Mouse (Mus musculus) liver, embryonic 13.5 days (tissue): Measurements from ENCODE around the gene Lemd2. TPM values are rescaled to one million over a fixed set of nuclear protein-coding genes. Genes with fewer than 3 reads are reported as not detected.
"Not testable (repeated sequence)": the region's sequence is repeated elsewhere in the genome, so short reads cannot be mapped to it uniquely, and the experiment has no call there.

Source experiments
- ATAC-seq: fragments of 200-750 bp; cut with Nextera tagmentation; 2 replicates; pipeline ENCODE4 v1.8.0; 2017; ENCODE audit warnings: low read depth, mild to moderate bottlenecking, moderate number of reproducible peaks, moderate library complexity
- DNase-seq: peaks from one replicate; pipeline ENCODE4 v3.0.0; 2022
- H3K27ac ChIP-seq: fragments of 300-500 bp; sonication (generic); 2 replicates; pipeline ENCODE4 v1.5.1; 2015; ENCODE audit warnings: moderate library complexity, mild to moderate bottlenecking, inconsistent platforms
- H3K27me3 ChIP-seq: fragments of 300-500 bp; sonication (generic); 2 replicates; pipeline ENCODE4 v1.6.1; 2015; ENCODE audit warnings: mild to moderate bottlenecking, inconsistent platforms
- H3K36me3 ChIP-seq: fragments of 300-500 bp; sonication (generic); 2 replicates; pipeline ENCODE4 v1.6.1; 2015; ENCODE audit warnings: mild to moderate bottlenecking, inconsistent platforms
- H3K4me1 ChIP-seq: fragments of 300-500 bp; sonication (generic); replicated peaks from 2 replicates; pipeline ENCODE4 v1.6.1; 2015; ENCODE audit warnings: inconsistent platforms
- H3K4me2 ChIP-seq: fragments of 300-500 bp; sonication (generic); 2 replicates; pipeline ENCODE4 v1.6.1; 2015; ENCODE audit warnings: inconsistent platforms, mild to moderate bottlenecking, moderate library complexity
- H3K4me3 ChIP-seq: fragments of 300-500 bp; sonication (generic); replicated peaks from 2 replicates; pipeline ENCODE4 v1.5.1; 2015; ENCODE audit warnings: mild to moderate bottlenecking, inconsistent platforms
- H3K9ac ChIP-seq: fragments of 300-500 bp; sonication (generic); 2 replicates; pipeline ENCODE4 v1.6.1; 2015; ENCODE audit warnings: mild to moderate bottlenecking, inconsistent platforms
- H3K9me3 ChIP-seq: fragments of 300-500 bp; sonication (generic); replicated peaks from 2 replicates; pipeline ENCODE4 v1.6.1; 2016; ENCODE audit warnings: inconsistent platforms
- WGBS: fragments of 180-500 bp; shearing (Covaris S2); methylation state at CpG from one replicate; pipeline ENCODE4 v1.1.7; 2015; ENCODE audit not compliant: insufficient replicate concordance; 5-methylcytosine and 5-hydroxymethylcytosine counted together
- polyA plus RNA-seq: library from polyadenylated mRNA; unstranded; fragments of >200 nt; fragmentation: Nextera tagmentation; extraction: Ambion mirVana; gene quantifications from 2 replicates; pipeline ENCODE4 v1.2.1, GENCODE M21; 2015

The Lemd2 gene
- polyA plus RNA-seq, 1 experiment from 2014 or later: 4.6 TPM

GRCm38 (mm10) chr17:27238637-27239036 is 34.4 kb upstream of the Lemd2 start:
- WGBS: 47% methylated on average over 8 of the region's 8 CpGs
- Histone ChIP-seq H3K9me3 (no peaks in the 10 kb centered on the region), H3K4me3 (no peak overlapping the region), H3K36me3 (no peaks in the 10 kb centered on the region), H3K27me3 (no peaks in the 10 kb centered on the region), H3K4me2 (no peak overlapping the region), H3K4me1 (no peaks in the 10 kb centered on the region), H3K27ac (no peak overlapping the region), H3K9ac (no peak overlapping the region)
- ATAC-seq (no peak), DNase-seq (no peak)

- Histone ChIP-seq H3K4me1 (no peaks in the 10 kb centered on the region), H3K9ac (no peak overlapping the region), H3K36me3 (no peaks in the 10 kb centered on the region), H3K4me2 (no peak overlapping the region), H3K27me3 (no peaks in the 10 kb centered on the region), H3K4me3 (no peak overlapping the region), H3K27ac (no peak overlapping the region), H3K9me3 (no peaks in the 10 kb centered on the region)
- ATAC-seq: no peak
- 57% methylated on average over 8 of the region's 8 CpGs for WGBS
- DNase-seq: no peak
Observed at GRCm38 (mm10) chr17:27237731-27238130, 33.5 kb upstream of the Lemd2 start.

- no peaks in the 10 kb centered on the region for H3K36me3 ChIP-seq
- DNase-seq (no peak), ATAC-seq (no peak)
- H3K27me3 ChIP-seq: no peaks in the 10 kb centered on the region
- H3K9me3 ChIP-seq: no peaks in the 10 kb centered on the region
- no peaks in the 10 kb centered on the region for H3K4me1 ChIP-seq
- H3K4me2 ChIP-seq: no peak overlapping the region
- 55% methylated on average over 7 of the region's 7 CpGs for WGBS
- no peak overlapping the region for H3K9ac ChIP-seq
- no peak overlapping the region for H3K4me3 ChIP-seq
- no peak overlapping the region for H3K27ac ChIP-seq
Observed at GRCm38 (mm10) chr17:27233298-27233697, 29.0 kb upstream of the Lemd2 start.

GRCm38 (mm10) chr17:27232176-27232575 is 27.9 kb upstream of the Lemd2 start:
- Histone ChIP-seq H3K27me3 (no peaks in the 10 kb centered on the region), H3K4me2 (no peak overlapping the region), H3K36me3 (no peaks in the 10 kb centered on the region), H3K4me1 (no peaks in the 10 kb centered on the region), H3K9me3 (no peaks in the 10 kb centered on the region), H3K27ac (no peak overlapping the region), H3K4me3 (no peak overlapping the region), H3K9ac (no peak overlapping the region)
- WGBS: 51% methylated on average over 3 of the region's 3 CpGs
- ATAC-seq: no peak
- DNase-seq: no peak

GRCm38 (mm10) chr17:27231586-27231985 is 27.3 kb upstream of the Lemd2 start:
- not testable (repeated sequence) for H3K4me3 ChIP-seq, H3K9ac ChIP-seq, H3K27ac ChIP-seq, H3K4me1 ChIP-seq, ATAC-seq, H3K4me2 ChIP-seq, H3K27me3 ChIP-seq, H3K9me3 ChIP-seq, H3K36me3 ChIP-seq, DNase-seq
- WGBS: 67% methylated on average over 4 of the region's 4 CpGs

- Histone ChIP-seq H3K27me3 (no peaks in the 10 kb centered on the region), H3K27ac (no peak overlapping the region), H3K4me3 (no peak overlapping the region), H3K36me3 (no peaks in the 10 kb centered on the region), H3K4me2 (no peak overlapping the region), H3K9ac (no peak overlapping the region), H3K4me1 (no peaks in the 10 kb centered on the region), H3K9me3 (no peaks in the 10 kb centered on the region)
- WGBS: 48% methylated on average over 6 of the region's 6 CpGs
- ATAC-seq (no peak), DNase-seq (no peak)
Observed at GRCm38 (mm10) chr17:27231146-27231503, 26.9 kb upstream of the Lemd2 start.

GRCm38 (mm10) chr17:27230455-27231145 is 26.3 kb upstream of the Lemd2 start:
- WGBS: 36% methylated on average over 8 of the region's 8 CpGs
- Histone ChIP-seq H3K4me1 (no peaks in the 10 kb centered on the region), H3K27ac (no peak overlapping the region), H3K4me2 (no peak overlapping the region), H3K9me3 (no peaks in the 10 kb centered on the region), H3K4me3 (no peak overlapping the region), H3K27me3 (no peaks in the 10 kb centered on the region), H3K36me3 (no peaks in the 10 kb centered on the region), H3K9ac (no peak overlapping the region)
- no peak for ATAC-seq
- no peak for DNase-seq

GRCm38 (mm10) chr17:27229710-27230454 is 25.6 kb upstream of the Lemd2 start:
- H3K4me3 ChIP-seq: no peak overlapping the region
- 34% methylated on average over 14 of the region's 14 CpGs for WGBS
- DNase-seq: no peak
- no peak overlapping the region for H3K27ac ChIP-seq
- no peak overlapping the region for H3K4me2 ChIP-seq
- ATAC-seq: no peak
- H3K4me1 ChIP-seq: no peaks in the 10 kb centered on the region
- no peaks in the 10 kb centered on the region for H3K36me3 ChIP-seq
- H3K9ac ChIP-seq: no peak overlapping the region
- H3K9me3 ChIP-seq: no peaks in the 10 kb centered on the region
- H3K27me3 ChIP-seq: no peaks in the 10 kb centered on the region

- DNase-seq: no peak
- H3K27me3 ChIP-seq: no peaks in the 10 kb centered on the region
- 22% methylated on average over 11 of the region's 11 CpGs for WGBS
Observed at GRCm38 (mm10) chr17:27228216-27228915, 24.1 kb upstream of the Lemd2 start.

GRCm38 (mm10) chr17:27227258-27227657 is 23.0 kb upstream of the Lemd2 start:
- ATAC-seq (no peak), DNase-seq (no peak)
- H3K9ac ChIP-seq: no peak overlapping the region
- 53% methylated on average over 7 of the region's 7 CpGs for WGBS
- H3K27me3 ChIP-seq: no peaks in the 10 kb centered on the region
- no peak overlapping the region for H3K4me2 ChIP-seq
- H3K4me1 ChIP-seq: no peaks in the 10 kb centered on the region
- H3K9me3 ChIP-seq: no peaks in the 10 kb centered on the region
- H3K27ac ChIP-seq: no peak overlapping the region
- no peaks in the 10 kb centered on the region for H3K36me3 ChIP-seq
- H3K4me3 ChIP-seq: no peak overlapping the region

More at GRCm38 (mm10) chr17:27228216-27228915, 24.1 kb upstream of the Lemd2 start:
- ATAC-seq: no peak
- Histone ChIP-seq H3K9ac (no peak overlapping the region), H3K4me3 (no peak overlapping the region), H3K36me3 (no peaks in the 10 kb centered on the region), H3K4me2 (no peak overlapping the region), H3K27ac (no peak overlapping the region), H3K9me3 (no peaks in the 10 kb centered on the region), H3K4me1 (no peaks in the 10 kb centered on the region)

GRCm38 (mm10) chr17:27226701-27227100 is 22.4 kb upstream of the Lemd2 start:
- no peak for DNase-seq
- Histone ChIP-seq H3K27me3 (no peaks in the 10 kb centered on the region), H3K4me1 (no peaks in the 10 kb centered on the region), H3K4me2 (no peak overlapping the region), H3K9me3 (no peaks in the 10 kb centered on the region), H3K36me3 (no peaks in the 10 kb centered on the region), H3K9ac (no peak overlapping the region), H3K27ac (no peak overlapping the region), H3K4me3 (no peak overlapping the region)
- 59% methylated on average over 3 of the region's 3 CpGs for WGBS
- no peak for ATAC-seq
